Mouse (Mus musculus) effector memory CD4-positive, alpha-beta T cell, adult 7 months (primary cell): ENCODE results near the gene Scaper. TPM values are rescaled to one million over a fixed set of nuclear protein-coding genes. Genes with fewer than 3 reads are reported as not detected.

Experiments used
- polyA plus RNA-seq: library from polyadenylated mRNA; unstranded; fragments of 100-300 nt; shearing (Covaris generic); gene quantifications from one replicate; pipeline ENCODE4 v1.2.1, GENCODE M21; 2017

Gene Scaper
- polyA plus RNA-seq: 22.7 TPM

GRCm38 (mm10) chr9:55937664-55938617 lies at the start of gene Scaper:
TSS of gene Scaper (minus strand) at chr9:55938119.

GRCm38 (mm10) chr9:55538377-55538776 lies 399.5 kb downstream of the Scaper start, which contains the start of gene Isl2:
TSS of gene Isl2 (plus strand) at chr9:55538672.

GRCm38 (mm10) chr9:55512027-55512543 lies 425.8 kb downstream of the Scaper start, which contains the start of gene Etfa:
TSS of gene Etfa (minus strand) at chr9:55512243.

Other genes starting within 250 kb of the Scaper start
- not detected for gene 4930563M21Rik, start 72.4 kb upstream of the Scaper start, polyA plus RNA-seq
- 45.1 TPM for gene Rcn2, start 103.7 kb upstream of the Scaper start, polyA plus RNA-seq
- 173 TPM for gene Pstpip1, start 151.8 kb upstream of the Scaper start, polyA plus RNA-seq
- 84.5 TPM for gene Tspan3, start 227.4 kb upstream of the Scaper start, polyA plus RNA-seq